Mouse (Mus musculus) thymus, adult 2 months (tissue): ENCODE data around the gene Get4.

ENCODE experiments used
- CTCF ChIP-seq: fragments of 200-500 bp; IDR thresholded peaks from 2 replicates; pipeline ENCODE4 v1.5.1; 2012; ENCODE audit warnings: mild to moderate bottlenecking, control low read depth, low read length, moderate library complexity, borderline replicate concordance; ENCODE audit not compliant: control insufficient read depth, poor library complexity, insufficient read depth; ENCODE audit errors: extremely low read depth
- POLR2A ChIP-seq: fragments of 200-500 bp; IDR thresholded peaks from 2 replicates; pipeline ENCODE4 v1.6.1; 2012; ENCODE audit warnings: mild to moderate bottlenecking, low read length, control low read depth, moderate library complexity; ENCODE audit not compliant: control insufficient read depth, poor library complexity, insufficient read depth; ENCODE audit errors: extremely low read depth

DNA sequence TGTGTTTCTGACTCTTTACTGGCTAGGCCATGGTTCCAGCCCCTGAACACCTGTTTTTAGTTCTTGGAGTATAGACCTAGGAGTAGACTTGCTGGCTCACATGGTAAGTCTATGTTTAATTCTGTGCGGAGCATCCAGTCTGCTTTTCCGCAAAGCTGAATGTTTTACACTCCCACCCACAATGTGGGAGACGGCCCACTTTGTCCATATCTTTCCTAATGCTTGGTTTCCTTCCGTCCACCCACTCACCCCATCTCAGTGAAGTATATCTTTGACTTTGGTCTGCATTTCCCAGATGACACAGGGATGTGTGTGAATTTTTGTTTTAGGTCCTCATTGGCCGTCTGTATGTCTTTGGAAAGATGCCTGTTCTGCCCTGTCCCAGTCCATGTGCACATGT is 48.8 kb upstream of the Get4 start:
- TF ChIP-seq CTCF, result no peak
- TF ChIP-seq POLR2A, result no peak
